Comparison of ENCODE assay signal across 8 mouse cellular contexts in genomic region chr3:89861070-89861469, GRCm38 (mm10). TPM values are rescaled to one million over a fixed set of nuclear protein-coding genes. Genes with fewer than 3 reads are reported as not detected.
DNase-seq lines count a peak whose midpoint lies in the region; ATAC-seq and TF ChIP-seq lines count a peak whose summit lies in the region.

No protein-coding gene starts in this region.

- peaks cover 11% of the 10 kb centered on the region for H3K4me1 ChIP-seq in intestine, embryonic 16.5 days (ENCODE audit: control insufficient read depth, insufficient read depth, low read length)
- H3K4me1 ChIP-seq in liver, postnatal 0 days (ENCODE audit: insufficient read depth), result peaks cover 19% of the 10 kb centered on the region

- peak; percentile 46; the same call in 1 of the 2 replicates for TF ChIP-seq EP300 in liver, postnatal 0 days (IDR thresholded peaks at IDR 0.05; ENCODE audit: low read depth)

- H3K4me3 ChIP-seq in intestine, embryonic 16.5 days (ENCODE audit: low read length), result no peak overlapping the region
- no peak overlapping the region for H3K4me3 ChIP-seq in liver, postnatal 0 days (ENCODE audit: low read depth, low read length)

- no peaks in the 10 kb centered on the region for H3K9me3 ChIP-seq in intestine, embryonic 16.5 days (ENCODE audit: control insufficient read depth, low read length)
- H3K9me3 ChIP-seq in liver, postnatal 0 days (ENCODE audit: low read length), result no peaks in the 10 kb centered on the region

- 27% methylated on average over 4 of the region's 4 CpGs for WGBS in intestine, embryonic 16.5 days
- WGBS in liver, postnatal 0 days (ENCODE audit: insufficient replicate concordance), result 28% methylated on average over 4 of the region's 4 CpGs

- no peaks in the 10 kb centered on the region for H3K36me3 ChIP-seq in intestine, embryonic 16.5 days (ENCODE audit: control insufficient read depth, insufficient read depth, low read length)
- H3K36me3 ChIP-seq in liver, postnatal 0 days (replicated peaks; ENCODE audit: insufficient read depth, low read length), result no peaks in the 10 kb centered on the region

- no peak overlapping the region for H3K4me2 ChIP-seq in intestine, embryonic 16.5 days (ENCODE audit: low read depth, low read length)
- no peak overlapping the region for H3K4me2 ChIP-seq in liver, postnatal 0 days (ENCODE audit: low read depth, low read length)

- TF ChIP-seq CTCF in liver, postnatal 0 days (IDR thresholded peaks at IDR 0.05; ENCODE audit: low read depth), result no peak

- 0 out of 2 replicates have a peak overlapping the region, but pooled peaks have one; percentile 11 for H3K9ac ChIP-seq in intestine, embryonic 16.5 days (ENCODE audit: low read depth, low read length)
- H3K9ac ChIP-seq in liver, postnatal 0 days (replicated peaks), result no peak overlapping the region

- peak; percentile 64 for ATAC-seq in intestine, embryonic 16.5 days
- ATAC-seq in liver, postnatal 0 days, result peak; percentile 75
- no peak for ATAC-seq in megakaryocyte-erythroid progenitor cell, adult 5-6 weeks (replicated peaks; ENCODE audit: low FRiP score, low TSS enrichment, poor library complexity, severe bottlenecking)

- H3K27ac ChIP-seq in intestine, embryonic 16.5 days (ENCODE audit: low read length), result peak overlapping the region; percentile 24; the same call in 1 of the 2 replicates
- H3K27ac ChIP-seq in liver, postnatal 0 days (ENCODE audit: low read depth), result no peak overlapping the region; the same call in 1 of the 2 replicates

- DNase-seq in frontal cortex, postnatal 36 days (ENCODE audit: low spot score in 2 of 2), result peak; percentile 19 to 45
- DNase-seq in frontal cortex, postnatal 25 days (ENCODE audit: low spot score in 2 of 2), result no peak
- DNase-seq in adrenal gland, postnatal 25 days, result peak; percentile 72
- DNase-seq in gastrocnemius, postnatal 25 days, result peak; percentile 86
- peak; percentile 65 for DNase-seq in liver, postnatal 0 days
- peak; percentile 69 for DNase-seq in ovary, adult 18-20 months (ENCODE audit: low spot score)

- no peaks in the 10 kb centered on the region for H3K27me3 ChIP-seq in intestine, embryonic 16.5 days (replicated peaks; ENCODE audit: control insufficient read depth, insufficient read depth, low read length)
- no peaks in the 10 kb centered on the region for H3K27me3 ChIP-seq in liver, postnatal 0 days (ENCODE audit: insufficient read depth, low read length)

RNA-seq across cellular contexts. Expression of gene She, which starts 29.9 kb away (rescaled TPM):
- total RNA-seq in adrenal gland, postnatal 25 days (2021), result 9.0 and 10.1 TPM in 2 replicates
- total RNA-seq in gastrocnemius, postnatal 25 days (2021), result 1 to 10 TPM; 4.2 to 5.0 TPM
- polyA plus RNA-seq in intestine, embryonic 16.5 days (2015; fragmentation: Nextera tagmentation; extraction: Ambion mirVana), result 2.3 and 2.6 TPM in 2 replicates
- 0.92 and 1.00 TPM in 2 replicates for polyA plus RNA-seq in liver, postnatal 0 days (2015; fragmentation: Nextera tagmentation; extraction: Ambion mirVana)
- total RNA-seq in megakaryocyte-erythroid progenitor cell, adult 5-6 weeks (2014; fragmentation: Nextera tagmentation), result not detected in 2 replicates
- total RNA-seq in megakaryocyte-erythroid progenitor cell, adult 5-6 weeks (2017), result not detected in 2 replicates

RNA-seq across cellular contexts. Expression of gene Il6ra, which starts 51.9 kb away (rescaled TPM):
- 4.9 and 5.2 TPM in 2 replicates for total RNA-seq in adrenal gland, postnatal 25 days (2021)
- 1 to 10 TPM; 3.1 to 4.2 TPM for total RNA-seq in gastrocnemius, postnatal 25 days (2021)
- polyA plus RNA-seq in intestine, embryonic 16.5 days (2015; fragmentation: Nextera tagmentation; extraction: Ambion mirVana), result 3.0 and 3.4 TPM in 2 replicates
- polyA plus RNA-seq in liver, postnatal 0 days (2015; fragmentation: Nextera tagmentation; extraction: Ambion mirVana), result 10.2 and 11.8 TPM in 2 replicates
- 0.27 TPM in 1 of 2 replicates, not detected in the other for total RNA-seq in megakaryocyte-erythroid progenitor cell, adult 5-6 weeks (2014; fragmentation: Nextera tagmentation)
- 0.80 TPM in 2 replicates for total RNA-seq in megakaryocyte-erythroid progenitor cell, adult 5-6 weeks (2017)

Comparison
In these comparisons a context has a peak if more than half of its experiments do, and no peak if none do; other contexts are left out.
1. DNase-seq: peak in frontal cortex, postnatal 36 days (2 of 2), adrenal gland, postnatal 25 days (single experiment), gastrocnemius, postnatal 25 days (single experiment), liver, postnatal 0 days (single experiment) and ovary, adult 18-20 months (single experiment); none in frontal cortex, postnatal 25 days (0 of 2).
2. RNA of gene She, which starts 29.9 kb away (total RNA-seq): 9.0 to 10.1 TPM in adrenal gland, postnatal 25 days and 4.2 to 5.0 TPM in gastrocnemius, postnatal 25 days; not detected in megakaryocyte-erythroid progenitor cell, adult 5-6 weeks; every median in the first group is over 4 times any median in the second.